Mouse (Mus musculus) Muller cell, postnatal 12 days (primary cell): ENCODE results near the gene Gm20458.

Experiments
- DNase-seq: peaks from one replicate; pipeline ENCODE4 v3.0.0-alpha.2; 2015; ENCODE audit errors: inconsistent ontology term

The Gm20458 gene

DNA sequence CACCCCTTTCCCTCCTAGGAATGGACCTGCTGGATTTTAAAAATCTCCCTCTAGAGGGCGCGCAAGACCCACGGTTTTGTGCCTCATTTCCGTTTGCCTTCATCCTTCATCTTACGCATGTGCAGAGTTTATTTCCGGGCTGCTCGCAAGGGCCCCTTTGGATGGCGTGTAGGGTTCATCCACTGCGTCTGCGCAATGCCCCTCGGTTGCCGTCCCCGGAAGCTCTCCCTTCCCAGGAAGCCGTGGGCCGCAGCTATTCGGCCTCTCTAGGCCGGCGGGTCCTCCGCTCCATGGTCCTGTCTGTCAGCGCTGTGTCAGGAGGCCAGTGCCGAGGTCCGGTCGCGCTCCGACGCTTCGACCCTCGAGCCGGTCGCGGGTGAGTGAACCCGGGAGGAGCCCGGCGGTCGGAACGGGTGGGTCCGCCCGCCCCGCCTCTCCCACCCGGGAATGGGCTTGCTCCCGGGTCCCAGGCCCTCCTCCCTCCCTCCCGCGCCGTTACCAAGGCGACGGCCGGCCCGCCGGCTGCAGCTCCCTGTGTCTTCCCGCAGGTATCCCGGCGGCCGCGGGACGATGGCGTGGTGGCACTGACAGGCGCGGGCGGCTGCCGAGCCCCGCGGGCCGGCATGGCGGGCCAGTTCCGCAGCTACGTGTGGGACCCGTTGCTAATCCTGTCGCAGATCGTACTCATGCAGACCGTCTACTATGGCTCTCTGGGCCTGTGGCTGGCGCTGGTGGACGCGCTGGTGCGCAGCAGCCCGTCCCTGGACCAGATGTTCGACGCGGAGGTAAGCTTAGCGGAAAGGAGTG, at the start of gene Gm20458:
Gene Gm20458, plus strand, starts transcription at position 223 of the 807 bp plus-strand sequence.
- DNase-seq, result peak; percentile 98

DNA sequence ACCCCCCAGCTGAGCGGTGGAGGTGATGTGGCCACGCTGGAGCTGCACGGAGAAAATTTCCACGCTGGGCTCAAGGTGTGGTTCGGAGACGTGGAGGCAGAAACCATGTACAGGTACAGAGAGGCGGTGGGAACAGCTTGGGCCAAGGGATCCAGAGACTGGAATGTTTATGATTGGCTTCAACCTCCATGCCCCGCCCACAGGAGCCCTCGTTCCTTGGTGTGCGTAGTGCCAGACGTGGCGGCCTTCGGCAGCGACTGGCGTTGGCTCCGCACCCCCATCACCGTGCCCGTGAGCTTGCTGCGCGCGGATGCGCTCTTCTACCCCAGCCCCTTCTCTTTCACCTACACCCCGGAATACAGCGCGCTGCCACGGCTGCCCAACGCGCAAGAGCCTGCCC, 46.6 kb upstream of the Gm20458 start:
- no peak for DNase-seq

DNA sequence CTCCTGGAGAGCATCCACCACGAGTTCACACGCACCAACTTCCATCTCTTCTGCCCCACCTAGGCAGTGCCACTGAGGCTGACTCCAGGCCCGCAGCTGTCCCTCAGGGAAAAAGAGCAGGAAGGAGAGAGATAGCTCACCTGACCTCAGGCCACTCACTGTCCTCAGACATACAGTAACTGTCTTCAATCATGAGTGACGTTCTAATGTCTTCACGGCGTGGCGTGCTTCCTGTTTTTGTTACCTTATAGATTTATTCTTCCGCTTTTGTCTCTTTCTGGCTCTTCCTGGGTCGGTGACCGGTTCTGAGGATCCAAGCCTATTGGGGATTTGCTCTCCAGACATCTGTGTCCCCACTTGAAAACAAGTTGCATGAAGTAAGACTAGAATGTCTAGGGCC, 46.2 kb upstream of the Gm20458 start:
- DNase-seq, result no peak

DNA sequence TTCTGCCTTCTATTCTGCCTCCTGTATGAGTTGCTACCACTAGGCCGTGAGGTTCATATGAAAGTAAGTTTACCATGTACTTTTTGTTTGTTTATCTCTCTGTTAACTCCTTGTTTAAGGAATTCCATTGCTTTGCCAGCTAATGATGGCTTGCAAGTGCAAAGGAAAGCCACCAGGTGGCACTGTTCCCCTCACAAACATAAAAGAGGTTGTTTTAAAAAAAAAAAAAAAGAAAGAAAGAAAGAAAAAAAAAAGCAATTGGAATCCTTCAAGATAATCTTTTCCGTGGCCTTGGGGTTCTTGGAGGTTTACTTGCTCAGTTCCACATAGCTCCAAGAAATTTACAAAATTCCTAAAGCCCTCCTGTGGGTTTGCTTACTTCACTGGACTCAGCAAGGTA, 43.6 kb upstream of the Gm20458 start:
- peak; percentile 58 for DNase-seq

DNA sequence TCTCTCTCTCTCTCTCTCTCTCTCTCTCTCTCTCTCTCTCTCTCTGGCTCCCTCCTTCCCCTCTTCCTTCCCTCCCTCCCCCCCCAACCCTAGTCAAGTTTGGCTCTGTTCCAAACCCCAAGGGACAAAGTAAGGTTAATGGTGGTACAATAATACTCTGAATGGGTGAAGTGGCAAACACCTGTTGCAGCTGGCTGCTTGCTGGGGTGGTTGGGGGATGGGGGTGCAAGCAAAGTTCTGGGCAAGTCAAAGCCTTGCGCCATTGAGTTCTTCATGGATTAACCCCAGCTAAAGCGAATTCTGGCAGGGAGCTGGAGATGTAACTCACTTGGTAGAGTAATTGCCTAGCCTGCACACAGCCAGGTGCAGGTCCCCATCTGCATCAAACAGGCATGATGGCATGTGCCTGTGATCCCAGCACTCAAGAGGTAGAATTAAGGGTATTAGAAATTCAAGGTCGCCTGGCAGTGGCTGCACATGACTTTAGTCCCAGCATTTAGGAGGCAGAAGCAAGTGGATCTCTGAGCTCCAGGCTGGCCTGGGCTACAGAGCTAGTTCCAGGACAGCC, 42.4 kb upstream of the Gm20458 start:
- no peak for DNase-seq

DNA sequence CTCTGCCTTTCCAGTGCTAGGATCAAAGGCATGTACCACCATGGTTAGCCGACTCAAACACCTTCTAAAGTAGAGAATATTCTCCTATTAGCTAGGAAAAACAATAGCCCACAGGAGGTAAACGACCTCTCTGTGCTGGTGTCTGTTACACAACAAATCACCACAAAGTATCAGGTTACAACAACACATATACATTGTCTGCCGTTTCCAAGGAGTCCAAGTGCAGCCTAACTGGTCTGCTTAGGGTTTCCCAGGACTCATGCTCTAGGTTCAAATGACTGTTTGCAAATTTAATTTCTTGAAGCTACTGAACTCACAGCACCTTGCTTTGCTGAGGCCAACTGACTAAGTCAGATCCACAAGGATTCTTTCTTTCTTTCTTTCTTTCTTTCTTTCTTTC, 41.3 kb upstream of the Gm20458 start:
- DNase-seq, result no peak

DNA sequence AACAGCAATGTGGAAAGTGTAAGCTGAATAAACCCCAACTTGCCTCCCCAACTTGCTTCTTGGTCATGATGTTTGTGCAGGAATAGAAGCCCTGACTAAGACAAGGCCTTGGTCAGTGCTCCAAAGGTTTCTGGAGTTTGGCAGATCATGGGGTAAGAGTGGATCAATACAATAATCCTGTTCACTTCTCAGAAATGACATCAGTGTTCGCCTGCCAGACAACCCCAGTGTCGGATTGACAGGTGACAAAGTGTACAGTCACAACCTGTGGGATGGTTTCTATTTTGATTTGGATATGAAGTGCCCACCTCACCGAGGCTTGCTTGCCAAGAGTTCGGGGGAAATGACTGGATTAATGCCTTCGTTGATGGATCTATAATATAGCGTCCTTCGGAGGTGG, 39.5 kb upstream of the Gm20458 start:
- no peak for DNase-seq

DNA sequence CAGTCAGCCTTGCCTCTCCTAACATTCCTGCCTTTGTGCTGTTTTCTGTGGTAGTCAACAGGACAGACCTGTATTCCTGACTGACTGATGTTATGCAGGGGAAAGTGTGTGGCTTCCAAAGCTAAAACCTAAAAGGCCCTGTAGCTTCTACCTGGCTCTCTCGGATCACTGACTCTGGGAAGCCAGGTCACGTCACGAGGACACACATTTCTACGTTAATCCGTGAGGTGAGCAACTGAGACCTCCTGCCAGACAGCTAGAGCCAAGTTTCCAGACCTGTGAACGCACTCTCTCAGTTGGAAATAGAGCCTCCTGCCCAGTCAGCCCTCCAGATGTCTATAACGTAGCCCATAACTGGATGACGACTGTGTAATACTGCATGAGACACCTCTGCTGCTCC, 38.8 kb upstream of the Gm20458 start:
- DNase-seq, result no peak

DNA sequence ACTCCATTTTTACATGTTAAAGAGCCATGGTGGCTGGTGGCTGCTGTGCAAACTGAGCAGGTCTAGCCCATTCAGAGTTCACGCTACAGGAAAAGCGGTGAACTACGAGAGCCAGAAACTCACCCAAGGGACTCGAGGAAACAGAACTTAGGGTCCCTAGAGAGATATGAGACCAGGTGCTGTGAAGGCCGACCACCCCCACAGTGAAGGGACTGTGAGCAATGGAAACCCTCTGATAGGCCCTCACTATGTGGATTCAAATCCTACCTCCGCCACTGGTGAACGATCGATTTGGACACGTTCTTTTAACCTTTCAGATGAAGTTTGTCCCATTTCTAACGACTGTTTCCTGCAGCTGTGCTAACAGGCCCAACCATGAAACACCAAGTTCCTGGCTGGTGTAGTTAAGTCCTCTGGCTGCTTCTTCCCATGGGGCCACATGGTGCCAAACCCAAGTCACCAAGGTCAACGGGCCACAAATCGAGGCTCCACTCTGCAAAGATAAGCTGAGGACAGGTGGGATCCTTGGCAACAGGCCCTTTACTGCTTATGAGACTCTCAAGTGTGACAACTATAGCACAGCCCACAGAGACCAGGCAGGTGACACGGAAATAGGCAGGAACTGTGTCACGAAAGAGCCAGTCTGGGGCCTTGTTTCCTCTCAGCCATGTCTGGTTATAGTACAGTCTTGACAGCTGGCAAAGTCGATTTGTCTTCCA, 37.9 kb upstream of the Gm20458 start:
- no peak for DNase-seq

DNA sequence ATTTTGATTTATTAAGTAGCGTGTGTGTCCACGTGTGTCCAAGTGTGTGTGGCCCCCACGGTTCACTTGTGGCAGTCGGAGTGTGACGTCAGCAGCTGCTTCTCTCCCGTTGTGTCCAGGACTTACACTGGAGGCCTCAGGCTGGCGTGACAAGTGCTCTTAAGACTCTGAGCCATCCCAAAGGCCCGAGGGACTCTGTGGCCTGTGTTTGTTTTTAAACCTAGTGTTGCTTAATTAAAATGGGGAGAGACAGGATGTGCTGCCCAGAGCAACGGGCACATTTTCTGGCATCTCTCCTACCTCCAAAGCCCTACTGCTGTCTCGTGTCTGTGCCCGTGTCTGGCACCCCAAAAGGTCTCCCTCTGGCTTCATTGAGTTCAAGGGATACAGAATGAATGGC, 37.3 kb upstream of the Gm20458 start:
- DNase-seq, result no peak

DNA sequence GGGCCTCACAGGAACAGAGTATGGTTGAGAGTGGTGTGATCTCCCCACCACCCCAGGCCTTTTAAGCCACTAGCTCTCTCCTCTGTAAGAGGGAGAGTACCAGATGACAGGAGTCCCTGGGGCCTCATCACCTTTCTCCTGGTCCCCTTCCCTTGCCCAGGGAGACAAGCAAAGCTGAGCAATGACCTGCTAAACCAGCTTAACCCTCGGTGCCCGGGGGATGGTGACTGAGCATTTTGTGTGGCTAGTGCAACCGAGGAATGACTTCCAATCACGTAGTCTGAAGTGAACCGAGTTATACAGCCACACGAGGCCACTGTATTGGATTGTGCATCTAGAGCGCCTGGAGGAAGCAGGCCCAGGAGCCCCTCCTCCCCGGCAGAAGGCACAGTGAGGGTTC, 36.4 kb upstream of the Gm20458 start:
- DNase-seq, result no peak

DNA sequence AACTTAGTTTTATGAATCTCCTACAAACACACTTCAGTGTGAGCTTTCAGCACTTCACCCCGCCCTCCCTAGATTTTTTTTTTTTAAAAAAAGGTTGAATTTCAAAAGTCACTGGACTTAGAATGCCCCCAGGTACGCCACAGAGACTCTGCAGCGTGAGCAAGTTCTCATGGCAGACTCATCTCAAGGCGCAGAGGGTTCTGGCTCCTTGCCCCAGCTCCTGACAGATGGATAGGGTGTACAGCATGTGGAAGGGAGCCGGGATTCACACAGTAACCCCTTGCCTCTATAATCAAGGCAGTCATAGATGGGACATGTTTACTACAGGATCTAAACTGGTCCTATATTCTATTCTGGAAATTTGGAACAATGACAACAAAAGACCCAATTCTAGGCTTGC, 35.4 kb upstream of the Gm20458 start:
- no peak for DNase-seq

DNA sequence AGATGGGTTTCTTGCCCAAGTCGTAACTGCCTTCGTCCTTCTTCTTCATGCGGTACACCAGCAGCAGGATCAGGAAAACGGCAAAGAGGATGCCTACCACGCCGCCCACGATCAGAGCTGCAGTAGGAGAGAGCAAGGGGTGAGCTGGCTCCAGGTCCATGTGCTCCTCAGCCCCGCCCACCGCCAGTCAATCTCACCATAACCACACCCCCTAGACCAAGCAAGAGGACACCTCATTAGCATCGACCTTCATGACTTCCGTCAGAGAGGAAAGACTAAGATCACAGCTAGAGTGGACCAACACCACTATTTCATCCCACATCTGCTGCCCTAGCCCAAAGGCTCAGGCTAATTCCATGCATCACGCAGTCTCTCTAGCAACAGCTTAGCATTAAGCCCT, 34.6 kb upstream of the Gm20458 start:
- DNase-seq, result no peak

DNA sequence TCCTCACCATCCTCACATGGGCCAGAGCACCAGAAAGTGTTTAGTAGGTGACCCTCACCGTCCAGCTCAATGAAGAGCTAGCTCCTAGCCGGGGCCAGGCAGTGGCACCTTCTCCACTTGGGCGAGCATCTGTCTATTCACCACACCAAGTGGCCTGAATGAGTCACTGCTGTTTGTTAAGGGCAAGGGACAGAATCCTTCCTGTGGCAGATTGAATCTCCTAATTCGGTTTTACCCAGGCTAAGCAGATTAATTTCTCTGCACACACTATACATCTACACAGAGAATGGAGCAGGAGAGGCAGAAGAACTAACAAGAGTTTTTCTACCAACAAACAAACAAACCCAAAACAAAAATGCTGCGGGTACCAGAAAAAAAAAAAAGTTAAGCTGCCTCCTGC, 33.8 kb upstream of the Gm20458 start:
- no peak for DNase-seq

DNA sequence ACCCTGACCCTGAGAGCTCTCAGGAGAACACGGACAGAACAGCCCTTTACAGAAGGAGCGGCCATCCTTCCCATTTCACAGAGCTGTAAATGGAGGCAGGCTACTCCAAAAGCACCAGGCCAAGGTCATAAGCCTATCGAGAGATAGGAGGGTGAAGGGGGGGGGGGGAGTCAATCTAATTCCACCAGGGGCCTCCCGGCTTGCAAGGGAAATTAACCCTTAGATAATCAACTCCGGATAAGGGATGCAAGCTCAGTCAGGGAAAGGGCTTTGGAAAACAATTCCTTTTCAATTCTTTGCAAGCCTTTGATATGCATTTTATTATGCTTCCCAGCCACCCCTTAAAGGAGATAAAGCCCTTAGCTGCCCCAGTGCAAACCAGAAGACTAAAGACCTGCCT, 32.3 kb upstream of the Gm20458 start:
- no peak for DNase-seq

DNA sequence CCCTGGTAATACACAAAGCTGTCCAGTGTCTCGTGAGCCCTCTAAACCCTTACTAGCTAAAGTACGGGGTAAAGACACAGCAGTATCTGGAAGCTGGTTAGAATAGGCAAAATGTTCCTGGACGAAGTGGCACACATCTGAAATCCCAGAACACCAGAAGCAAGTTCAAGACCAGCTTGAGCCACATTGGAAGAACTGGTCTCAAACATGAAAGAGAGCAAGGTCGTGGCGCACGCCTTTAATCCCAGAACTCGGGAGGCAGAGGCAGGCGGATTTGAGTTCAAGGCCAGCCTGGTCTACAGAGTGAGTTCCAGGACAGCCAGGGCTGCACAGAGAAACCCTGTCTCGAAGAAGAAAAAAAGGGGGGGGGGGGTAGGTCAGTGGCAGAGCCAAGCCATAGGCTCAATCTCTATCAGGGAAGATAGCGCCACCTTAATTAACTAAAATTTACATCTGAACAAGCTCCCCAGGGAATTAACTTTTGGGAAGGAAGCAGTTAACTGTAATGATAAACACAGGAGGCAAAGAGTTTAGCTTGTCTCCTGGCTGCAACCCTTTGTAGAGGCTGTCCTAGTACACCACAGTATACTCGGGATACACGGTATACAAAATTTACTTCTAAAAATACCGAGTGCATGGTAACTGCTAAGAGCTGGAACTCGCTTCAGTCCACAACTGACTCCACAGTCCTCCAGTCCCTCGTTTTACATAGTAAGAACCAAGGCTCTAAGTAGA, 30.7 kb upstream of the Gm20458 start:
- no peak for DNase-seq

DNA sequence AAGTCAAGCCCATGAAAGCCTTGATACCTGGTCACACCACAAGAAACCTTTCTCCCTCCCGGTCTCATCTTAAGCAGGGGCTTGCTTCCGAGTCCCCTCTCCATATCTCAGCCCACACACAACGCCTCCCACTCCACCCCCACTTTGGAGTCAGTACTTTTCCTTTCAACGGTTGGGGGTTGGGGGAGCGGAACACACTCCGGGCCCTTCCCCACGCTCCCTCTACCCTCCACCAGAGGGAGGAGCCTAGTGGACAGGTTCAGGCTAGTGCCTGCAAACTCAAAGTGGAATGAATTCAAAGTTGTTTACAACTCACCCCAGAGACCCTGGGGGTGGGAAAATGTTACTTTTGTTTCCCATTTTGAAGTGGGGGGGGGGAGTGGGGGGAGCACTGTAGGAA, 30.1 kb upstream of the Gm20458 start:
- DNase-seq, result no peak

DNA sequence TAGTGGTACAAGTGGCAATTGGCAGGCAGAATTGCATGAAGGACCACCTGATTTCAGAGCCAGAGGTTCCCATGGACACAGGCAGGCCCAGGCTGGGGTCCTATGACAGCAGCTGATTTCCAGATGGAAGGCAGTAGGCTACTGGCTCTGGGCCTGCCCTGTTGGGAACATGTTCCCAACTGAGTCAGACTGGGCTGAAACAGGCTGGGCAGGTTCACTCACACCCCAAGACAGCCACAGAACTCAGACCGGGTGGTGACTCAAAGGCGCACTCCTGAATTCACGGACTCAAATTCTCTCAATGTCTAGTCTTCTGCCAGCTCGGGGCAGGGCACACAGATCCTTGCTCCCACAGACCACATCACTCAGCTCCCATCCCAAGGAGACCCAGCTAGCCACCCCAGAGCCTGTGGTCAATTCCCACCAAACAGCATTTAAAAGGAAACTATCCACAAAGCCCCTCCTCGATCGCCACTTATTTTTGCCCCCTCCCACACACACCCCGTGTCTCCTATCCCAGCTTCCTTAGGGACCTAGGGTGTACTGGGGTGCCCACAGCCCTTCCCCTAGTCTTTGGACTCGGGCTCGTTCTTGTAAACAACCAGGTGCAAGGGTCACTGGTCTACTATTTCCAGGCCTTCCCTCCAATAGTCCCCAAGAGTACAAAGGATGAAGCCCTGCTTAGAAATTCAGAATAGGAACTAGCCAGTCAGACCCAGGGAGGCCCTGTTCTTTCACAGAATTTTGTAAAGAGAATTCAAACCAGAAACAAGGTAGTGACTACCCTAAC, 28.9 kb upstream of the Gm20458 start:
- peak; percentile 77 for DNase-seq

DNA sequence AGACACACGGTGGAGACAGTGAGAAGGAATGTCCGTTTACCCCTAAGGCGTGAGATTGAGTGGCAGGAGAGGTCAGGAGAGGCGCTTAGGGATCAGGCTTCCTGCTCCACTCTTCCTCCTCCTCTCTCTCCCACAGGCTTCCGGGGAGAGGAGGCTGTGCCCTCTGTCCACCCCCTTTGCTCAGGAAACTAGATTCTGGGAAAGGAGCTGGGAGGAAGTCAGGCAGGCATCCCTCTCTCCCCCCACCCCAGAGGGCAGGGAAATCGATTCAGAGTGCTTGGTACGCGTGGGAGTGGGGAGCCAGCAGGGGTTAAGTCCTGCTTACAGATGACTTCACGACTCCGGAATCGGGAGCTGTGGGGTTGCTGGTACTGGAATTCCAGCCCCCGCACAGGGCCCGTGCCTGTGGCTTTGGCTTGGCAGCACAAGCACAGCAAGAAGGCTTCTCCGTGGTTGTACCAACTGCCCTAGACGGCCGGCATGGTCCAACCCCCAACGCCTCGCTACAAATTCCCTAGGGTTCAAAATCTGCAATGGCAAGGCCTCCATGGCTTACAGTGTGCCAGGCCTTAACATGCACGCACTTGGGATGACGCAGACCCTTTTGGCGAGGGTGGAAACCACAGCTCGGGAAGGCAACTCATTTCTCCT, 28.1 kb upstream of the Gm20458 start:
- DNase-seq, result peak; percentile 98

DNA sequence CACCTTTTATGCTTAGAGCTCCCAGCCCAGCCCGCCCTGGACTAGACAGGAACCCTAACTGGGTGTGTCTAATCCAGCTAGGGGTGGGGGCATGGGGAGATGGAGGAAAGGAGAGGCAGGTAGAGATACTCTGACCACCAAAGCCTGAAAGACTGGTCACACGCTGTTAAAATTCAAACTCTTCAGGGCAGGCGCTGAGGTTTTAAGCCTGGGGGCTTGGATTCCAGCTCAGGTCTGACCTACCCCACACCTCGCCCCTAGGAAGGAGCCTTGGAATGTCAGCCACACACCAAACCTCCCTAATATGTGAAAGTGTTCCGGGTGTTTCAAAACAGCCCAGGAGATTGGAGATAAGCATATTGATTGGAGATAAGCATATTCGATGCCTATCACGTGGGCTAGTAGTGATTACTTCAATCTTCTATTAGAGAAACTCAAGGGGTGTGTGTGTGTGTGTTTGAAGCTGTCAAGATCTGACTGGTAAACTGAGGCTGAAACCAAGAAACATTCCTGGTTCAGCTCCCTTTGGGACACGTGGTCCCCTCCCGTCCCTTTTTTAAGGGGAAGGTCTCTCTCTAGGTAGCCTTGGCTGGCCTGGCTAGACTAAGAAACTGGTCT, 27.4 kb upstream of the Gm20458 start:
- DNase-seq, result no peak

DNA sequence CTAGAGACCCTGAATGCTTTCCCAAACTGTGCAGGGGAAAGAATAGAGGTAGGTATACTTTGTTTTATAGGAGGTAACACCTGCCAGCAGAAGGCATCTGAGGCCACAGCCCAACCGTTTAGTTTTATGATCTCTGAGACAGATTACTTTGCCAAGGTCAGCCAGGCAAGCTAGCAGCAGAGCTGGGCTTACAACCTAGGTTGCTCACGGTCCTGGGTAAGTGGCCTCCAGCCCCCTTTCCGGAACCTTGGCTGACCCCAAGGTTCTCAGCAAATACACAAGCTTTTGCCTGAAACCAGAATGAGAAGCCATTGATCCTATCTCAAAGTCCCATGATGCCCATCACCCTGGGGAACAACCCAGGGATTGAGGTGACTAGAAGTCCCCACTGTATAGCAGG, 26.1 kb upstream of the Gm20458 start:
- DNase-seq, result no peak
